Mouse (Mus musculus): ENCODE results near the gene Cks1b. TPM values are rescaled to one million over a fixed set of nuclear protein-coding genes. Genes with fewer than 3 reads are reported as not detected.
A peak's percentile ranks its signal among the peaks of the same experiment; 100 is the strongest.

Gene Cks1b
- total RNA-seq, 1 experiment, result 190 TPM

DNA sequence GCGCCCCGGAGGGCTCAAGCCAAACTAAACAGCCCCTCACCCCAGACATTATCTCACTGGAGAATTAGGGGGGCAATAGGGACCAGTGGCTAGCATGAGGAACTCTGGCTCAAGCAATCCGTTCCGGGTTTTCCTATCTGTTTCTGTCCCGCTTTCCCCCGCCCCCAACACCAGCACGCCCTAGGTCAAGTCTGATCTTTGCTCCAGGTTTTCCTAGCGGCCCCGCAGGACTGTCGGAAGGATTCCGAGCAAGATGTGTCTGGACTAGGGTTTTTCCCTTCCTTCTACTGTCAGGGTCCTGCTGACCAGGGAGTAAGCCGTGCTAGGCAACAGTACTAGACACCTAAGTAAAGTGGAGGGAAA lies 23.3 kb downstream of the Cks1b start:
- in situ Hi-C loops (cut with MboI; ENCODE audit: low sequenced_read_pairs in 2 of 2, unreplicated experiment in 2 of 2), result no loop called here
- H3K36me3 ChIP-seq (ENCODE audit: control insufficient read depth, insufficient read depth, low read length, poor library complexity, severe bottlenecking), result no peaks in the 10 kb centered on the region
- no peak overlapping the region for H3K9ac ChIP-seq (ENCODE audit: insufficient read depth, low read depth, low read length, poor library complexity, severe bottlenecking)
- peak; percentile 82 for DNase-seq (ENCODE audit: low read depth, low spot score)
- peak overlapping the region; percentile 72 for H3K27ac ChIP-seq (ENCODE audit: insufficient read depth, low read depth, low read length, poor library complexity, severe bottlenecking)
- TF ChIP-seq ZC3H11A (IDR thresholded peaks at IDR 0.05; ENCODE audit: borderline replicate concordance, low read depth, low read length) (no peak), HCFC1 (IDR thresholded peaks at IDR 0.05; ENCODE audit: borderline replicate concordance, insufficient read depth, low read length) (0 out of 2 replicates have a peak, but pooled peaks have one; percentile 64), CHD2 (IDR thresholded peaks at IDR 0.05; ENCODE audit: low read depth, low read length) (peak; percentile 77), ZNF384 (IDR thresholded peaks at IDR 0.05; ENCODE audit: low read depth, low read length) (0 out of 2 replicates have a peak, but pooled peaks have one; percentile 8)
- peak overlapping the region; percentile 72 to 75 for H3K4me3 ChIP-seq (ENCODE audit: insufficient read depth in 1 of 2, low read depth in 1 of 2, low read length in 2 of 2, poor library complexity in 1 of 2, severe bottlenecking in 1 of 2)
- H3K4me1 ChIP-seq (ENCODE audit: control insufficient read depth in 2 of 2, insufficient read depth in 2 of 2, low read length in 2 of 2, poor library complexity in 1 of 2), result peaks cover 0 to 10% of the 10 kb centered on the region in 2 experiments; a peak in 3 of 4 replicates
- no peaks in the 10 kb centered on the region for H3K9me3 ChIP-seq (ENCODE audit: control insufficient read depth, insufficient read depth, low read depth, low read length)

GRCm38 (mm10) chr3:89394006-89394893 lies 23.9 kb downstream of the Cks1b start, which contains the start of gene Zbtb7b:
Gene Zbtb7b, minus strand, starts transcription at chr3:89394776.
- H3K4me3 ChIP-seq (ENCODE audit: insufficient read depth in 1 of 2, low read depth in 1 of 2, low read length in 2 of 2, poor library complexity in 1 of 2, severe bottlenecking in 1 of 2), result peak within 1 kb of the TSS; percentile 72 to 75
- H3K27ac ChIP-seq (ENCODE audit: insufficient read depth, low read depth, low read length, poor library complexity, severe bottlenecking), result peak within 1 kb of the TSS; percentile 72
- no peak for DNase-seq (ENCODE audit: low read depth, low spot score)
- H3K36me3 ChIP-seq (ENCODE audit: control insufficient read depth, insufficient read depth, low read length, poor library complexity, severe bottlenecking), result no peaks in the 10 kb centered on the region; the same call in 1 of the 2 replicates
- H3K9me3 ChIP-seq (ENCODE audit: control insufficient read depth, insufficient read depth, low read depth, low read length), result no peaks in the 10 kb centered on the region
- TF ChIP-seq ZC3H11A (IDR thresholded peaks at IDR 0.05; ENCODE audit: borderline replicate concordance, low read depth, low read length), result no peak
- no peak for TF ChIP-seq HCFC1 (IDR thresholded peaks at IDR 0.05; ENCODE audit: borderline replicate concordance, insufficient read depth, low read length)
- no peak for TF ChIP-seq MAFK (IDR thresholded peaks at IDR 0.05; ENCODE audit: insufficient read depth, low read depth, low read length)
- TF ChIP-seq CHD2 (IDR thresholded peaks at IDR 0.05; ENCODE audit: low read depth, low read length), result no peak
- no peak for TF ChIP-seq ZNF384 (IDR thresholded peaks at IDR 0.05; ENCODE audit: low read depth, low read length)
- in situ Hi-C loops (cut with MboI; ENCODE audit: low sequenced_read_pairs in 2 of 2, unreplicated experiment in 2 of 2), result no loop called here
- peaks cover 0 to 13% of the 10 kb centered on the region in 2 experiments; a peak in 3 of 4 replicates for H3K4me1 ChIP-seq (ENCODE audit: control insufficient read depth in 2 of 2, insufficient read depth in 2 of 2, low read length in 2 of 2, poor library complexity in 1 of 2)
- peak within 1 kb of the TSS; percentile 68 for H3K9ac ChIP-seq (ENCODE audit: insufficient read depth, low read depth, low read length, poor library complexity, severe bottlenecking)

- Histone ChIP-seq H3K9me3 (ENCODE audit: control insufficient read depth, insufficient read depth, low read depth, low read length) (no peaks in the 10 kb centered on the region), H3K36me3 (ENCODE audit: control insufficient read depth, insufficient read depth, low read length, poor library complexity, severe bottlenecking) (no peaks in the 10 kb centered on the region; the same call in 1 of the 2 replicates), H3K4me3 (ENCODE audit: insufficient read depth in 1 of 2, low read depth in 1 of 2, low read length in 2 of 2, poor library complexity in 1 of 2, severe bottlenecking in 1 of 2) (peak overlapping the region; percentile 72 to 75), H3K4me1 (ENCODE audit: control insufficient read depth in 2 of 2, insufficient read depth in 2 of 2, low read length in 2 of 2, poor library complexity in 1 of 2) (peaks cover 0 to 14% of the 10 kb centered on the region in 2 experiments; a peak in 3 of 4 replicates), H3K27ac (ENCODE audit: insufficient read depth, low read depth, low read length, poor library complexity, severe bottlenecking) (peak overlapping the region; percentile 72), H3K9ac (ENCODE audit: insufficient read depth, low read depth, low read length, poor library complexity, severe bottlenecking) (peak overlapping the region; percentile 68)
- in situ Hi-C loops (cut with MboI; ENCODE audit: low sequenced_read_pairs in 2 of 2, unreplicated experiment in 2 of 2), result no loop called here
- DNase-seq (ENCODE audit: low read depth, low spot score), result peak; percentile 93
- TF ChIP-seq HCFC1 (IDR thresholded peaks at IDR 0.05; ENCODE audit: borderline replicate concordance, insufficient read depth, low read length), result no peak
- TF ChIP-seq ZC3H11A (IDR thresholded peaks at IDR 0.05; ENCODE audit: borderline replicate concordance, low read depth, low read length), result no peak
- 0 out of 2 replicates have a peak, but pooled peaks have one; percentile 23 for TF ChIP-seq CHD2 (IDR thresholded peaks at IDR 0.05; ENCODE audit: low read depth, low read length)
Observed at GRCm38 (mm10) chr3:89393605-89394004, 24.6 kb downstream of the Cks1b start.

DNA sequence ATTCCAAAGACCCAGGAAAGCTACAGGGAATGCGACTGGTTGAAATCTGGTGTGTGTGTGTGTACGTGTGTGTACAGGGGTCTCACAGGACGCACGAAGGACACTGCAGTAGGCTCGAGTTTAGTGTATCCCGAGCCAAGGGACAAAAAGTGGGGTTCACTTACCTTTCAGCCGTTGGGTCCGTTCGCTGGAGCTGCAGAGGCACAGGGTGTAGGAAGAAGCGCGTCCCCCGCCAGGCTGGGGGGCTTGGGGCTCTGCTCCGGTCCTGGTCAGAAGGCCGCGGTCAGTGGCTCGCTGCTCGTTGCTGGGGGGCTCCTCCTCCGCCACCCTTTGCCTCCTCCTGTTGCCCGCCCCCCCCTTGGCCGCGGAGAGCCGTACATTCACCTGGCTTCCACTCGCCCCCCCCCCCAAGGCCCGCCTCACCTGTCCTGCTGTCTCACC lies 25.3 kb downstream of the Cks1b start:
- in situ Hi-C loops (cut with MboI; ENCODE audit: low sequenced_read_pairs in 2 of 2, unreplicated experiment in 2 of 2), result no loop called here
- peak overlapping the region; percentile 62 for H3K9ac ChIP-seq (ENCODE audit: insufficient read depth, low read depth, low read length, poor library complexity, severe bottlenecking)
- no peaks in the 10 kb centered on the region; the same call in 1 of the 2 replicates for H3K36me3 ChIP-seq (ENCODE audit: control insufficient read depth, insufficient read depth, low read length, poor library complexity, severe bottlenecking)
- H3K27ac ChIP-seq (ENCODE audit: insufficient read depth, low read depth, low read length, poor library complexity, severe bottlenecking), result no peak overlapping the region
- TF ChIP-seq MAFK (IDR thresholded peaks at IDR 0.05; ENCODE audit: insufficient read depth, low read depth, low read length), result no peak
- TF ChIP-seq ZC3H11A (IDR thresholded peaks at IDR 0.05; ENCODE audit: borderline replicate concordance, low read depth, low read length), result no peak
- no peak for TF ChIP-seq HCFC1 (IDR thresholded peaks at IDR 0.05; ENCODE audit: borderline replicate concordance, insufficient read depth, low read length)
- TF ChIP-seq ZNF384 (IDR thresholded peaks at IDR 0.05; ENCODE audit: low read depth, low read length), result no peak
- TF ChIP-seq CHD2 (IDR thresholded peaks at IDR 0.05; ENCODE audit: low read depth, low read length), result no peak
- no peak for DNase-seq (ENCODE audit: low read depth, low spot score)
- H3K4me1 ChIP-seq (ENCODE audit: control insufficient read depth in 2 of 2, insufficient read depth in 2 of 2, low read length in 2 of 2, poor library complexity in 1 of 2), result peaks cover 0 to 20% of the 10 kb centered on the region in 2 experiments; a peak in 3 of 4 replicates
- peak overlapping the region; percentile 71 to 75 for H3K4me3 ChIP-seq (ENCODE audit: insufficient read depth in 1 of 2, low read depth in 1 of 2, low read length in 2 of 2, poor library complexity in 1 of 2, severe bottlenecking in 1 of 2)
- H3K9me3 ChIP-seq (ENCODE audit: control insufficient read depth, insufficient read depth, low read depth, low read length), result no peaks in the 10 kb centered on the region

Data from ES-E14 (cell line).